Mouse (Mus musculus) CH12.LX (cell line): ENCODE measurements around the gene Farsa. TPM values are rescaled to one million over a fixed set of nuclear protein-coding genes. Genes with fewer than 3 reads are reported as not detected.

ENCODE experiments used
- DNase-seq: peaks from one replicate; pipeline ENCODE4 v3.0.0-alpha.2; 2013; ENCODE audit errors: extremely low read depth
- H3K27ac ChIP-seq: 2 replicates; pipeline ENCODE4 v1.5.1; 2012; ENCODE audit warnings: low read depth, mild to moderate bottlenecking, control low read depth, moderate library complexity; ENCODE audit not compliant: insufficient read depth
- H3K27me3 ChIP-seq: replicated peaks from 2 replicates; pipeline ENCODE3; 2012; ENCODE audit warnings: inconsistent platforms
- H3K36me3 ChIP-seq, 2 experiments: replicated peaks in 1 of 2; 2 replicates each; pipeline versions ENCODE3 to v1.6.1; 2012; ENCODE audit warnings: inconsistent platforms in 1 of 2, low read length in 1 of 2, mild to moderate bottlenecking in 1 of 2, mixed read lengths in 1 of 2, moderate library complexity in 1 of 2; ENCODE audit not compliant: control insufficient read depth in 1 of 2, insufficient read depth in 1 of 2
- H3K4me1 ChIP-seq, 2 experiments: 2 replicates each; pipeline ENCODE4 v1.6.1; 2012; ENCODE audit warnings: inconsistent platforms in 1 of 2, moderate library complexity in 1 of 2; ENCODE audit not compliant: insufficient read depth in 2 of 2, control insufficient read depth in 1 of 2
- H3K4me2 ChIP-seq: 2 replicates; pipeline ENCODE4 v1.6.1; 2012; ENCODE audit warnings: low read depth, mild to moderate bottlenecking, control low read depth; ENCODE audit not compliant: poor library complexity, insufficient read depth, severe bottlenecking
- H3K4me3 ChIP-seq, 3 experiments: fragments of 150-350 bp in 1 of 3; sonication (generic) in 1 of 3; replicated peaks in 1 of 3; 2 replicates each; pipeline versions ENCODE3 to v1.5.1; 2011 to 2012; ENCODE audit warnings: low read depth in 2 of 3, low read length in 2 of 3, mild to moderate bottlenecking in 2 of 3, moderate library complexity in 2 of 3, control low read depth in 1 of 3, improper control_type of control experiment in 1 of 3, inconsistent platforms in 1 of 3, mixed read lengths in 1 of 3; ENCODE audit not compliant: poor library complexity in 1 of 3
- H3K79me2 ChIP-seq: replicated peaks from 2 replicates; pipeline ENCODE4 v1.6.1; 2012; ENCODE audit warnings: mild to moderate bottlenecking, moderate library complexity; ENCODE audit not compliant: control insufficient read depth, poor library complexity, insufficient read depth, severe bottlenecking; ENCODE audit errors: extremely low read depth
- H3K9ac ChIP-seq: 2 replicates; pipeline ENCODE4 v1.6.1; 2012; ENCODE audit warnings: low read depth, mild to moderate bottlenecking, control low read depth, moderate library complexity; ENCODE audit not compliant: insufficient read depth
- H3K9me3 ChIP-seq: replicated peaks from 2 replicates; pipeline ENCODE3; 2012; ENCODE audit warnings: low read length, inconsistent platforms, mixed read lengths
- CHD1 ChIP-seq: IDR thresholded peaks from 2 replicates; pipeline ENCODE4 v1.6.1; 2012; ENCODE audit warnings: low read depth, low read length, improper control_type of control experiment, inconsistent platforms
- CHD2 ChIP-seq: IDR thresholded peaks from 2 replicates; pipeline ENCODE4 v1.6.1; 2011; ENCODE audit warnings: low read length, improper control_type of control experiment
- CTCF ChIP-seq, 2 experiments: IDR thresholded peaks in 1 of 2; conservative IDR thresholded peaks in 1 of 2; 2 replicates each; pipeline ENCODE4 v1.5.1; 2011 to 2012; ENCODE audit warnings: low read depth in 2 of 2, low read length in 2 of 2, improper control_type of control experiment in 1 of 2, inconsistent platforms in 1 of 2, mild to moderate bottlenecking in 1 of 2, moderate library complexity in 1 of 2
- E2F4 ChIP-seq: IDR thresholded peaks from 2 replicates; pipeline ENCODE4 v1.6.1; 2011; ENCODE audit warnings: low read depth, low read length, improper control_type of control experiment; ENCODE audit not compliant: insufficient replicate concordance
- ETS1 ChIP-seq: conservative IDR thresholded peaks from 2 replicates; pipeline ENCODE4 v1.6.1; 2012; ENCODE audit warnings: low read depth, mild to moderate bottlenecking, inconsistent platforms, low read length, improper control_type of control experiment, moderate library complexity
- GABPA ChIP-seq: IDR thresholded peaks from 2 replicates; pipeline ENCODE4 v1.6.1; 2012; ENCODE audit warnings: low read depth, low read length, improper control_type of control experiment, inconsistent platforms; ENCODE audit not compliant: insufficient replicate concordance
- KAT2A ChIP-seq: IDR thresholded peaks from 2 replicates; pipeline ENCODE4 v1.6.1; 2012; ENCODE audit warnings: low read length, improper control_type of control experiment, inconsistent platforms; ENCODE audit not compliant: insufficient replicate concordance
- MAX ChIP-seq: IDR thresholded peaks from 2 replicates; pipeline ENCODE4 v1.6.1; 2011; ENCODE audit warnings: low read length, improper control_type of control experiment
- MAZ ChIP-seq: IDR thresholded peaks from 2 replicates; pipeline ENCODE4 v1.6.1; 2012; ENCODE audit warnings: low read depth, mild to moderate bottlenecking, inconsistent platforms, low read length, improper control_type of control experiment, moderate library complexity
- MXI1 ChIP-seq: IDR thresholded peaks from 2 replicates; pipeline ENCODE4 v1.6.1; 2011; ENCODE audit warnings: mild to moderate bottlenecking, low read depth, low read length, improper control_type of control experiment
- PAX5 ChIP-seq: IDR thresholded peaks from 2 replicates; pipeline ENCODE4 v1.6.1; 2012; ENCODE audit warnings: low read length, inconsistent platforms, mixed read lengths
- POLR2A ChIP-seq: IDR thresholded peaks from 2 replicates; pipeline ENCODE4 v1.6.1; 2011; ENCODE audit warnings: low read depth, mild to moderate bottlenecking, improper control_type of control experiment, low read length
- POLR2AphosphoS2 ChIP-seq: IDR thresholded peaks from 2 replicates; pipeline ENCODE4 v1.6.1; 2011; ENCODE audit warnings: low read depth, low read length, improper control_type of control experiment
- RCOR1 ChIP-seq: conservative IDR thresholded peaks from 2 replicates; pipeline ENCODE4 v1.6.1; 2012; ENCODE audit warnings: low read depth, mild to moderate bottlenecking, inconsistent platforms, low read length, improper control_type of control experiment
- SIN3A ChIP-seq: IDR thresholded peaks from 2 replicates; pipeline ENCODE4 v1.6.1; 2012; ENCODE audit warnings: low read length, improper control_type of control experiment, inconsistent platforms
- TBP ChIP-seq: conservative IDR thresholded peaks from 2 replicates; pipeline ENCODE4 v1.6.1; 2011; ENCODE audit warnings: low read depth, low read length, improper control_type of control experiment
- TCF12 ChIP-seq: IDR thresholded peaks from 2 replicates; pipeline ENCODE4 v1.6.1; 2014; ENCODE audit warnings: low read depth, mild to moderate bottlenecking, inconsistent platforms, low read length, improper control_type of control experiment
- USF2 ChIP-seq: conservative IDR thresholded peaks from 2 replicates; pipeline ENCODE4 v1.6.1; 2011; ENCODE audit warnings: low read depth, low read length, improper control_type of control experiment
- ZC3H11A ChIP-seq: IDR thresholded peaks from 2 replicates; pipeline ENCODE4 v1.6.1; 2012; ENCODE audit warnings: low read depth, mild to moderate bottlenecking, inconsistent platforms, low read length, improper control_type of control experiment
- ZMIZ1 ChIP-seq: IDR thresholded peaks from 2 replicates; pipeline ENCODE4 v1.6.1; 2012; ENCODE audit warnings: low read depth, mild to moderate bottlenecking, inconsistent platforms, low read length, improper control_type of control experiment
- dilution Hi-C: fragments of 300-500 bp; cut with MboI; formaldehyde crosslinking; loops from 2 replicates; pipeline ENCODE4 v1.14.3; 2020; ENCODE audit warnings: low sequenced_read_pairs; ENCODE audit not compliant: extremely low pct_unique_long_range_greater_than_20kb, extremely low pct_ligation_motif_present
- in situ Hi-C: fragments of 300-500 bp; cut with MboI; formaldehyde crosslinking; loops from 3 replicates; pipeline ENCODE4 v1.14.3; 2019; ENCODE audit warnings: low sequenced_read_pairs, low pct_ligation_motif_present, low pct_unique_long_range_greater_than_20kb, mixed read lengths
- polyA plus RNA-seq: library from polyadenylated mRNA; unstranded; fragments of >175 nt; gene quantifications from 2 replicates; pipeline ENCODE4 v1.2.1, GENCODE M21; 2012; ENCODE audit warnings: low read depth; ENCODE audit not compliant: insufficient read length
- total RNA-seq, 2 experiments: library from RNA; depleted of rRNA; stranded (reverse); fragments of 300-350 nt in 1 of 2; fragments of >200 nt in 1 of 2; gene quantifications; 2 replicates each; pipeline ENCODE4 v1.2.3; 2012 to 2014

Farsa gene
- total and polyA plus RNA-seq, 3 experiments: 142 to 175 (median 146) TPM

GRCm38 (mm10) chr8:84913960-84914359, 57.2 kb downstream of the Farsa start:
- Histone ChIP-seq H3K4me1 (peaks cover 6 to 12% of the 10 kb centered on the region in 2 experiments), H3K27me3 (no peaks in the 10 kb centered on the region), H3K4me3 (no peak overlapping the region), H3K9me3 (peaks cover 13% of the 10 kb centered on the region), H3K27ac (no peak overlapping the region), H3K4me2 (no peak overlapping the region), H3K36me3 (peaks cover 12 to 61% of the 10 kb centered on the region in 2 experiments), H3K79me2 (no peaks in the 10 kb centered on the region)
- peak; percentile 48 for DNase-seq
- peak in 1 of 2 experiments; percentile 44; a peak in 2 of 4 replicates for TF ChIP-seq CTCF (conservative IDR thresholded peaks at IDR 0.05 in 1 of 2, IDR thresholded peaks at IDR 0.05 in 1 of 2; ENCODE audit: low read depth in 2 of 2, low read length in 2 of 2)
- no peak for TF ChIP-seq PAX5
- TF ChIP-seq, all 38 proteins: peak for 1
- dilution Hi-C loops: no loop called here
- H3K9ac ChIP-seq: no peak overlapping the region
- in situ Hi-C loops: no loop called here

- no peak overlapping the region for H3K4me2 ChIP-seq
- peaks cover 12 to 53% of the 10 kb centered on the region in 2 experiments for H3K36me3 ChIP-seq
- peaks cover 0 to under 1% of the 10 kb centered on the region in 2 experiments; a peak in 1 of 4 replicates for H3K4me1 ChIP-seq
- H3K4me3 ChIP-seq: no peak overlapping the region
- peaks cover 13% of the 10 kb centered on the region for H3K9me3 ChIP-seq
- DNase-seq: no peak
- H3K79me2 ChIP-seq: no peaks in the 10 kb centered on the region
- H3K27ac ChIP-seq: no peak overlapping the region
- H3K27me3 ChIP-seq: no peaks in the 10 kb centered on the region
- TF ChIP-seq ETS1 (no peak), POLR2AphosphoS2 (no peak), SIN3A (no peak), POLR2A (no peak), MXI1 (no peak), TBP (no peak), MAZ (no peak), KAT2A (no peak), ZMIZ1 (no peak), CHD2 (no peak), ZC3H11A (no peak), E2F4 (no peak), CHD1 (no peak), GABPA (no peak), MAX (no peak)
- in situ Hi-C loops (no loop called here), dilution Hi-C loops (no loop called here)
- no peak overlapping the region for H3K9ac ChIP-seq
Observed at GRCm38 (mm10) chr8:84915269-84915668, 58.5 kb downstream of the Farsa start.

DNA sequence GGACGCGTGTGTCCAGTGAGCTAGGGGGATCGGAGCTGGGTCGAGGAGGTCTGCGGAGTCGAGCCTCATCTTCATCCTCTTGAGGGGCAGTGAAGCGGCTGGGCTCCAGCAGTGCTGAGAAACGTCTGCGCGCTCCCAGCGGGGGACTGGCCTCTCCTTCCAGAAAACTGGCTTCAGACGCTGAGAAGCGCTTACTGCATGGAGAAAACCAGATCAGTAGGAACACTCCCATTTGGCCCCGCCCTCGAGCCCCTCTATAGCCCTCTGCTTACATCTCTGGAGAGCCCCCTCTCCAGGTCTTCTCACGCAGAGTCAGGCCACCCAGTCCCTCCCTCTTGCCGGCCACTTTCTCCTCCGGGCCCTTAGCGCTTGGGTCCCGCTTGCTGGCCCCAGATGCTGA, 61.0 kb downstream of the Farsa start:
- Histone ChIP-seq H3K27me3 (no peaks in the 10 kb centered on the region), H3K4me3 (no peak overlapping the region), H3K4me2 (no peak overlapping the region), H3K4me1 (no peaks in the 10 kb centered on the region), H3K79me2 (no peaks in the 10 kb centered on the region), H3K36me3 (peaks cover 5 to 30% of the 10 kb centered on the region in 2 experiments), H3K27ac (no peak overlapping the region), H3K9ac (no peak overlapping the region), H3K9me3 (peaks cover 6% of the 10 kb centered on the region)
- dilution Hi-C loops (no loop called here), in situ Hi-C loops (no loop called here)
- no peak for DNase-seq
- TF ChIP-seq RCOR1 (no peak), USF2 (no peak), ZMIZ1 (no peak), SIN3A (no peak), ZC3H11A (no peak), TCF12 (no peak)
